Mouse (Mus musculus) cerebellum, adult 8-10 months (tissue): ENCODE measurements around the gene Ndufs3.
A peak's percentile ranks its signal among the peaks of the same experiment; 100 is the strongest.

Experiments
- DNase-seq: peaks from one replicate; pipeline ENCODE4 v3.0.0; 2022

Ndufs3 gene

DNA sequence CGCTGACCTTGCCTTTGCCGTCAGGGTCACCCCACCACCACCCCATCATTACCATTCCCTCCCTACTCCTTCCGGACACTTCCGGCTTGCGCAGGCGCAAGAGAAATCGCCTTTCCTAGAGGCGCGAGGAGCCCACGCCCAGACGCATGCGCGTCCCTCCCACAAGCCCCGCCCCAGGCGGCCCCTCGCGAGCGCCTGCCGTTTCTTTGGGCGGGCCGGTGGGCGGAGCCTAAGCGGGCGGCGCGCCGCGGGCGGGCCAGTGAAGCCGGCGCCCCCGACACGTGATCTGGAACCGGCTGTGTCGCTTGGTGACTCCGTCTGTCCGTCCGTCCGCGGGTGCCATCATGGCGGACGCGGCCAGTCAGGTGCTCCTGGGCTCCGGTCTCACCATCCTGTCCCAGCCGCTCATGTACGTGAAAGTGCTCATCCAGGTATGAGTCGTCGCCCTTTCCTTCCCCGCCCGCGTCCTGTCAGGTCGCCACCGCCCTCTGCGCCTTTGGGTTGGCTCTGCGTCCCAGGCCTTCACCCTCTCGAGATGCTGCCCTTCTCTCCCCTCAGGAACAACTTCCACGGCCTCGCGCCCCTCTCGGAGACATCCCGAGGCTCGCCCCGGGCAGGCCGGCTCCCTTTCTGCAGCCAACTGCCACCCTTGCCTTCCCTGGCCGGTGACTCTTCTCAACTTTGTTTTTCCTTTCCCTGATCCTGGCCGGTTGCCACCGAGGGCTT, 57.5 kb downstream of the Ndufs3 start, which contains the start of gene Mtch2:
Mtch2 (plus strand) TSS at position 201 of the 726 bp plus-strand sequence.
- peak; percentile 99 for DNase-seq

- DNase-seq = no peak
Measured at GRCm38 (mm10) chr2:90846597-90846954, 58.1 kb downstream of the Ndufs3 start.

- DNase-seq = no peak
Measured at GRCm38 (mm10) chr2:90846171-90846570, 58.5 kb downstream of the Ndufs3 start.

DNA sequence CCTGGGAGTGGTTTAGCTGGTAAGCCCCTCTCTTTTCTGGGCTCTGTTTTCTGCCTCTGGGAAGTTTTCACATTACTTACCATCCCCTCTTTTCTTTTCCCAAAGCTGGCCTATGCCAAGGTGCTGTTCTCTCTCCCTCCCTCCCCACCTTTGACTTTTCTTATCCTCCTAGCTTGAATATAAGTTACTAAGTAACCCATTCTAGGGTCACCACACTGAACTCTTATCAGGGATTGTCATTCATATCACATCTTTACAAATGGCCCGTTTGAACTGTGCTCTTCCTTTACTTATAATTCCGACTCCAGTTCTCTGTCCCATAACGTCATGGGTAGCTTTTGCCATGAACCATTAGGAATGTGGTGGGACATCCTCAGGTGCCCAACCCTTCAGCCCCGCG, 59.4 kb downstream of the Ndufs3 start:
- DNase-seq = no peak
